Mouse (Mus musculus): ENCODE data around the gene Tubd1.

DNA sequence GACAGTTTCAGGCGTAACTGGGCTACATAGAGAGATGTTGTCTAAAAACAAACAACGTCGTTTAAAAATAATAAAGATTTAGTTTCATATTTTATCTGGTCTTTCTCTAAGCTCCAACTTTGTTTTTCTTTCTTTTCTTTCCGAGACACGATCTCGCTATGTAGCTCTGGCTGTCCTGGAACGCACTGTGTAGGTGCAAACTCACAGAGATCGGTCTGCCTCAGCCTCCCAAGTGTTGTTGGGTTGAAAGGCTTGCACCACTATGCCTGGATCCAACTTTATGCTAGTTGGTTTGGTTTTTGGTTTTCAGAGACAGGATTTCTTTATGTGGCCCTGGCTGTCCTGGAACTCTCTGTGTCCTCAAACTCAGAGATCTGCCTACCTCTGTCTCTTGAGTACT, 765 bp downstream of the Tubd1 start:
- TF ChIP-seq POLR2A (IDR thresholded peaks at IDR 0.05; ENCODE audit: insufficient read length, low read depth): no peak
- no peak for TF ChIP-seq USF1 (IDR thresholded peaks at IDR 0.05; ENCODE audit: low read depth)
- no peak for TF ChIP-seq SRF (IDR thresholded peaks at IDR 0.05; ENCODE audit: control insufficient read depth, insufficient read length, low read depth)
- TF ChIP-seq TCF12 (IDR thresholded peaks at IDR 0.05; ENCODE audit: insufficient read depth, poor library complexity, severe bottlenecking): no peak
- TF ChIP-seq MYOG (IDR thresholded peaks at IDR 0.05; ENCODE audit: control insufficient read depth in 1 of 3, insufficient read depth in 1 of 3, insufficient read length in 2 of 3, low read depth in 2 of 3): no peak
- no peak for TF ChIP-seq MAX (IDR thresholded peaks at IDR 0.05; ENCODE audit: low read depth)
- no peak for TF ChIP-seq POLR2AphosphoS2 (IDR thresholded peaks at IDR 0.05; ENCODE audit: insufficient read length, low read depth)
- no peak for TF ChIP-seq CEBPB (IDR thresholded peaks at IDR 0.05; ENCODE audit: insufficient read depth, poor library complexity, severe bottlenecking)
- no peak for TF ChIP-seq MYOD1 (IDR thresholded peaks at IDR 0.05; ENCODE audit: control insufficient read depth in 1 of 3, insufficient read length in 2 of 3, low read depth in 2 of 3)
- no peak for TF ChIP-seq E2F4 (IDR thresholded peaks at IDR 0.05; ENCODE audit: insufficient read depth)
